Mouse (Mus musculus) G1E (cell line): ENCODE measurements around the gene Ppp1r12b. TPM values are rescaled to one million over a fixed set of nuclear protein-coding genes. Genes with fewer than 3 reads are reported as not detected.

Source experiments
- ATAC-seq: 2 replicates; pipeline ENCODE4 v1.8.0; 2016; ENCODE audit warnings: mild to moderate bottlenecking; ENCODE audit not compliant: insufficient number of reproducible peaks, poor library complexity, low FRiP score, severe bottlenecking; ENCODE audit errors: extremely low read depth
- DNase-seq: peaks from one replicate; pipeline ENCODE4 v3.0.0; 2012; ENCODE audit warnings: low spot score
- H3K27me3 ChIP-seq: 2 replicates; pipeline ENCODE4 v1.6.1; 2012; ENCODE audit warnings: mild to moderate bottlenecking, low read length, inconsistent platforms; ENCODE audit not compliant: insufficient read depth
- H3K36me3 ChIP-seq: replicated peaks from 2 replicates; pipeline ENCODE3; 2012; ENCODE audit warnings: mild to moderate bottlenecking, inconsistent platforms
- H3K4me1 ChIP-seq: 2 replicates; pipeline ENCODE4 v1.6.1; 2012; ENCODE audit warnings: low read depth, low read length, inconsistent platforms, mixed read lengths; ENCODE audit not compliant: insufficient read depth
- H3K4me3 ChIP-seq: 2 replicates; pipeline ENCODE4 v1.5.1; 2012; ENCODE audit warnings: low read depth, mild to moderate bottlenecking, inconsistent platforms, low read length, moderate library complexity, mixed read lengths
- H3K9me3 ChIP-seq: replicated peaks from 2 replicates; pipeline ENCODE4 v1.6.1; 2012; ENCODE audit warnings: inconsistent platforms
- CTCF ChIP-seq: IDR thresholded peaks from 2 replicates; pipeline ENCODE4 v1.5.1; 2012; ENCODE audit warnings: low read depth, low read length, inconsistent platforms, mixed read lengths
- GATA1 ChIP-seq: IDR thresholded peaks from 2 replicates; pipeline ENCODE4 v1.6.1; 2012; ENCODE audit warnings: borderline replicate concordance, low read length, inconsistent platforms, mixed read lengths
- GATA2 ChIP-seq: IDR thresholded peaks from 2 replicates; pipeline ENCODE4 v1.6.1; 2012; ENCODE audit warnings: low read depth, low read length, inconsistent platforms, borderline replicate concordance
- POLR2AphosphoS5 ChIP-seq: IDR thresholded peaks from 2 replicates; pipeline ENCODE4 v1.6.1; 2012; ENCODE audit warnings: low read depth, low read length, inconsistent platforms; ENCODE audit not compliant: insufficient replicate concordance
- TAL1 ChIP-seq: conservative IDR thresholded peaks from 2 replicates; pipeline ENCODE4 v1.6.1; 2012; ENCODE audit warnings: low read depth, low read length, inconsistent platforms, mixed read lengths
- polyA plus RNA-seq: library from polyadenylated mRNA; stranded (reverse); fragments of >175 nt; gene quantifications from 2 replicates; pipeline ENCODE4 v1.2.3, GENCODE M21; 2012
- total RNA-seq, 2 experiments: library from RNA; stranded (forward) in 1 of 2; stranded (reverse) in 1 of 2; fragments of 200-1000 nt in 1 of 2; fragments of >200 nt in 1 of 2; fragmentation: Nextera tagmentation in 1 of 2; gene quantifications; 2 replicates each; pipeline ENCODE4 v1.2.3; 2014 to 2017

Ppp1r12b gene
- total RNA-seq (2014; fragmentation: Nextera tagmentation): 12.6 and 15.7 TPM in 2 replicates
- total RNA-seq (2017): 8.0 and 8.2 TPM in 2 replicates
- 1.2 and 1.7 TPM in 2 replicates for polyA plus RNA-seq

DNA sequence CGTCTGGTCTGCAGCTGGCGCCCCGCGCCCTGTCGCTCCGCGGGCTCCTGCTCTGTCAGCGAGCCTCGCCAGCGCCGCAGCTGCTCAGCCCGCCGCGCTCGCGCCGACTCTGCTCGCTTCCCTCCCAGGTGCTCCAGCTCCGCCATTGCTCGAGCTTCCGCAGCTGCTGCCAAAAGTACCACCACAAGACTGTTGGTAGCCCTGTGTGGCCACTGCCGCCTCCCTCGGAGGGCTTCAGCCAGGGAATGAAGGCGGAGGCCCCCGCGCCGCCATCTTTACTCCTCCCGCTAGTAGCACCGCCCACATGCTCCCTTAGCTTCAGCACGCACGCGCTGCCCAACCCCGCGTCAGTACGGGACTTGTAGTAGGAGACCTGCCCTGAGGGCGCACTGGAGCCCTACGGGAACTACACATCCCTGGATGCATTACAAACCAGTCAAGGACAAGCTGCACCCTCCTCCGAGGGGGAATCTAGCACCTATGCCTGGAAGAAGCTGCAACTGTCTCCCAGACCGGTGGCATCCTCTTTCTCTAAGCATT lies at the start of gene Ppp1r12b:
Gene Ppp1r12b, minus strand, starts transcription at position 306 of the 540 bp plus-strand sequence.
- Histone ChIP-seq H3K4me3 (peak within 1 kb of the TSS; percentile 80), H3K4me1 (peaks cover 32% of the 10 kb centered on the region), H3K9me3 (no peaks in the 10 kb centered on the region), H3K27me3 (no peaks in the 10 kb centered on the region), H3K36me3 (peaks cover 21% of the 10 kb centered on the region)
- DNase-seq: peak; percentile 93
- no peak for TF ChIP-seq GATA2
- no peak for TF ChIP-seq TAL1
- no peak for TF ChIP-seq POLR2AphosphoS5
- TF ChIP-seq CTCF: no peak
- TF ChIP-seq GATA1: no peak
- ATAC-seq: peak; percentile 99

DNA sequence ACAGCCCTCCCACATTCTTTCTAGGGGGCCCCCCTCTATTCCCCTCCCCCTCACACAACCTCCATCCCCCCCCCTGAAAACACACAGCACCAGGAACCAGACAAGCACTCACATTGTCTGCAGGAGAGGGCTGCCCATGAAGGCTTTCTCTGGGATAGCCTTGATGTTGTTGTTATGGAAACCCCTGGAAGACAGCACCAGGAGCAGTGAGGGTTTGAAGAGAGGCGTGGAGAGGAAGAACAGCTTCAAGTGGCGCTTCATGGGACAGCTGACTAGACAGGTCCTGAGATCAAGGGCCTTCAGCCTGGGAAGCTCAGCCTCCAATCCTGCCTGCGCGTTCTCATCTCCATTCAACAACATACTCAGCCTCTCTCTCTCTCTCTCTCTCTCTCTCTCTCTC lies 47.6 kb upstream of the Ppp1r12b start:
- Histone ChIP-seq H3K27me3 (peaks cover 11% of the 10 kb centered on the region), H3K9me3 (no peaks in the 10 kb centered on the region), H3K4me3 (no peak overlapping the region), H3K36me3 (no peaks in the 10 kb centered on the region), H3K4me1 (peaks cover 10% of the 10 kb centered on the region)
- DNase-seq (no peak), ATAC-seq (no peak)
- TF ChIP-seq GATA1 (no peak), POLR2AphosphoS5 (no peak), CTCF (no peak), GATA2 (no peak), TAL1 (no peak)

DNA sequence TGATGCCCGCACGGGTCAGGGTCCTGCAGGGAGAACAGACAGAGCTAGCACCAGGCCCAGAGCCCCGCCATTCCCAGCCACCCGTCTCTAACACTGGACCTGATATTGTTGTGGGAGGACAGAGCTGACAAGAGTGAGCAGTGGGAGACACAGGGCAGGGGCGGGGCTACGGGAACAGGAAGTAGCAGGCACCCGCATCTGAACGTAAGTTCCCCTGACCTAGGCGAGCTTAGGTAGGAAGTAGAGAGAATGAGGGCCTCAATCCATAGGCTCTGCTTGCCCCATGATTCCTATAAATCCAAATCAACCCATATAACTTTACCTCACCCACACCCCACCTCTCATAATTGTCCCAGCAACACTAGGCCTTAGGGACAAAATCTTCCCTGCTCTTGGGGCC lies 44.8 kb upstream of the Ppp1r12b start:
- TF ChIP-seq CTCF: no peak
- no peak for TF ChIP-seq GATA1
- TF ChIP-seq GATA2: no peak
- TF ChIP-seq POLR2AphosphoS5: no peak
- no peak for TF ChIP-seq TAL1
- peaks cover 10% of the 10 kb centered on the region for H3K4me1 ChIP-seq
- DNase-seq: peak; percentile 76

GRCm38 (mm10) chr1:134998231-134998630 lies 42.5 kb upstream of the Ppp1r12b start:
- peaks cover 43% of the 10 kb centered on the region for H3K27me3 ChIP-seq
- TF ChIP-seq TAL1 (no peak), CTCF (no peak), GATA1 (no peak), GATA2 (no peak), POLR2AphosphoS5 (no peak)

More for the DNA sequence above, 44.8 kb upstream of the Ppp1r12b start:
- Histone ChIP-seq H3K9me3 (no peaks in the 10 kb centered on the region), H3K27me3 (peaks cover 30% of the 10 kb centered on the region), H3K36me3 (no peaks in the 10 kb centered on the region), H3K4me3 (peak overlapping the region; percentile 38; the same call in 1 of the 2 replicates)
- peak; percentile 83 for ATAC-seq

GRCm38 (mm10) chr1:134997568-134997967 lies 41.8 kb upstream of the Ppp1r12b start:
- no peaks in the 10 kb centered on the region for H3K36me3 ChIP-seq
- no peak for ATAC-seq
- H3K27me3 ChIP-seq: peaks cover 47% of the 10 kb centered on the region

More at GRCm38 (mm10) chr1:134998231-134998630, 42.5 kb upstream of the Ppp1r12b start:
- no peaks in the 10 kb centered on the region for H3K9me3 ChIP-seq
- no peaks in the 10 kb centered on the region for H3K36me3 ChIP-seq
- ATAC-seq (no peak), DNase-seq (no peak)
- peaks cover 10% of the 10 kb centered on the region for H3K4me1 ChIP-seq
- no peak overlapping the region for H3K4me3 ChIP-seq

DNA sequence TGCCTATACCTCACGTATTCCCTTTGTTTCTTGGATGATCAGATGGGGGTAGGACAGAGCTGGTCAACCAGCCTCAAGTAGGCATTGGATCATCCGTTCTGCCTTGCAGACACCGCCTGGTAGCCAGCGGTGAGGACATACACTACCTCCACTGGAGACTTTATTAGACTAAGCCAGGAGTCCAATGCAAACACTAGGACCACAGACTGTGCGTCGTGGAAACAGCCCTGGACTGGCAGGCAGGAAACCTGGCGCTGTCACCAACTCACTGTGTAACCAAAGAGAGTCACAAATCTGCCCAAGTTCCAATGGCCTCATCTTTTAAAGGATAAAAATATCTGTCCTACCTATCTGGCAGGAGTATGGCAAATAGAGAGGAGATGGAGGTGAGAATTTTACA lies 40.7 kb upstream of the Ppp1r12b start:
- no peak for TF ChIP-seq GATA1
- no peak for TF ChIP-seq GATA2
- TF ChIP-seq POLR2AphosphoS5: no peak
- TF ChIP-seq CTCF: no peak
- H3K4me3 ChIP-seq: no peak overlapping the region
- ATAC-seq (no peak), DNase-seq (no peak)
- no peaks in the 10 kb centered on the region for H3K36me3 ChIP-seq
- H3K27me3 ChIP-seq: peaks cover 58% of the 10 kb centered on the region
- peaks cover 10% of the 10 kb centered on the region for H3K4me1 ChIP-seq
- no peaks in the 10 kb centered on the region for H3K9me3 ChIP-seq

More at GRCm38 (mm10) chr1:134997568-134997967, 41.8 kb upstream of the Ppp1r12b start:
- no peak for TF ChIP-seq POLR2AphosphoS5
- TF ChIP-seq GATA1: no peak
- no peak for TF ChIP-seq GATA2
- no peak for TF ChIP-seq CTCF
- no peak for TF ChIP-seq TAL1
- DNase-seq: no peak
- Histone ChIP-seq H3K4me3 (no peak overlapping the region), H3K4me1 (peaks cover 10% of the 10 kb centered on the region), H3K9me3 (no peaks in the 10 kb centered on the region)
